Mouse (Mus musculus) ES-E14 (cell line): ENCODE results near the gene Syp.

Experiments used
- CHD2 ChIP-seq: IDR thresholded peaks from 2 replicates; pipeline ENCODE4 v1.6.1; 2014; ENCODE audit warnings: mild to moderate bottlenecking, low read depth, low read length, inconsistent platforms
- MAFK ChIP-seq: IDR thresholded peaks from 2 replicates; pipeline ENCODE4 v1.6.1; 2014; ENCODE audit warnings: mild to moderate bottlenecking, low read depth, low read length, inconsistent platforms; ENCODE audit not compliant: insufficient read depth
- ZC3H11A ChIP-seq: IDR thresholded peaks from 2 replicates; pipeline ENCODE4 v1.6.1; 2012; ENCODE audit warnings: low read depth, mild to moderate bottlenecking, inconsistent platforms, low read length, borderline replicate concordance

DNA sequence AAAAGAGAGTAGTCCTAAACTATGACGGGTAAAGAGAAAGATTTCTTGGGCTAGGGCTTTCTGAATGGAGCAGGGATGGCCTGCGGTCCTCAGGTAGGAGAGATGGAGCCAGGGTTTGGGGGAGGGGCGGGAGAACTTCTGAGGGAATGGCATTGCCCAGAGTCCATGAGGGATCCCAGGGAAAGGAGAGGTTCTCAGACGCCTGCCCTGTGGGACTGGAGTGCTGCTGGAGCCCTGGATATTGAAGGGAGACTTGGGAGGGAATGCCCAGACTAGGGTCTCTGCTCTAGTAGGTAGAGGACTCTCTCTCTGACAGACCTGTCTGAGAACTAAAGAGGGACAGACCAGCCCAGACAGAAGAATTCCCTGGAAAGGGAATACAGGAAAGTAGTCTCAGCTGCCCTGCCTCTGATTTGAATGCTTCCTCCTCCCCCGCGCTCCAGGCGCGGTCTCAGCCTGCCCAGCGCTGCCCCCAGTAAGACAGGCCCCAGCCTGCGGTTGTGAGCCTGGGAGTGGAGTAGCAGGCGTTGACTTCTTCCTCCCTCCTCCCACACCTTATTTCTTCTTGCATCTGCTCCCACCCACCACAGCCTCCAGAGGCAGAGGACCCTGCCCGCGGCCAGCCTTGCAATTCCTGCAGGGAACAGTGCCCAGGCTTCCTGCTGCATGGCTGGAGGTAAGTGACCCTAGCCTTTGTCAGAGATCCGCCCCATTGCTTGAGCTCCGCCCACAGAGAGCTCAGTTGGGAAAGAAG, 19.9 kb downstream of the Syp start:
- no peak for TF ChIP-seq CHD2
- no peak for TF ChIP-seq ZC3H11A
- TF ChIP-seq MAFK, result no peak
